Mouse (Mus musculus) forebrain, embryonic 16.5 days (tissue): ENCODE results near the gene Lrp2. TPM values are rescaled to one million over a fixed set of nuclear protein-coding genes. Genes with fewer than 3 reads are reported as not detected.
A peak's percentile ranks its signal among the peaks of the same experiment; 100 is the strongest.

ENCODE experiments used
- ATAC-seq: fragments of 200-750 bp; cut with Nextera tagmentation; 2 replicates; pipeline ENCODE4 v1.8.0; 2017; ENCODE audit warnings: mild to moderate bottlenecking, moderate library complexity
- H3K27ac ChIP-seq: fragments of 300-500 bp; sonication (generic); 2 replicates; pipeline ENCODE4 v1.5.1; 2014; ENCODE audit warnings: low read length, control low read depth
- H3K27me3 ChIP-seq: fragments of 300-500 bp; sonication (generic); replicated peaks from 2 replicates; pipeline ENCODE4 v1.6.1; 2014; ENCODE audit warnings: low read length; ENCODE audit not compliant: control insufficient read depth, insufficient read depth
- H3K36me3 ChIP-seq: fragments of 300-500 bp; sonication (generic); 2 replicates; pipeline ENCODE4 v1.6.1; 2014; ENCODE audit not compliant: control insufficient read depth, insufficient read depth
- H3K4me1 ChIP-seq: fragments of 300-500 bp; sonication (generic); replicated peaks from 2 replicates; pipeline ENCODE4 v1.6.1; 2014; ENCODE audit warnings: low read length; ENCODE audit not compliant: control insufficient read depth, insufficient read depth
- H3K4me2 ChIP-seq: fragments of 300-500 bp; sonication (generic); 2 replicates; pipeline ENCODE4 v1.6.1; 2014; ENCODE audit warnings: mild to moderate bottlenecking, low read length, control low read depth
- H3K4me3 ChIP-seq: fragments of 300-500 bp; sonication (generic); replicated peaks from 2 replicates; pipeline ENCODE4 v1.5.1; 2014; ENCODE audit warnings: mild to moderate bottlenecking, low read length, control low read depth
- H3K9ac ChIP-seq: fragments of 300-500 bp; sonication (generic); replicated peaks from 2 replicates; pipeline ENCODE4 v1.6.1; 2014; ENCODE audit warnings: low read depth, low read length, control low read depth
- H3K9me3 ChIP-seq: fragments of 300-500 bp; sonication (generic); 2 replicates; pipeline ENCODE4 v1.6.1; 2016; ENCODE audit warnings: low read length; ENCODE audit not compliant: control insufficient read depth
- WGBS: fragments of 180-500 bp; shearing (Covaris S2); extraction: QIAGEN DNeasy Blood & Tissue Kit; methylation state at CpG from one replicate; pipeline ENCODE4 v1.1.7; 2014; 5-methylcytosine and 5-hydroxymethylcytosine counted together
- polyA plus RNA-seq: library from polyadenylated mRNA; unstranded; fragments of >200 nt; fragmentation: Nextera tagmentation; extraction: Ambion mirVana; gene quantifications from 2 replicates; pipeline ENCODE4 v1.2.1, GENCODE M21; 2015

The Lrp2 gene
- polyA plus RNA-seq, 1 experiment from 2014 or later, result 0.27 TPM

GRCm38 (mm10) chr2:69511766-69512165, 74.1 kb downstream of the Lrp2 start:
- Histone ChIP-seq H3K27ac (no peak overlapping the region), H3K4me2 (no peak overlapping the region), H3K4me3 (no peak overlapping the region), H3K36me3 (no peaks in the 10 kb centered on the region), H3K9me3 (no peaks in the 10 kb centered on the region), H3K27me3 (no peaks in the 10 kb centered on the region), H3K4me1 (no peaks in the 10 kb centered on the region), H3K9ac (no peak overlapping the region)
- WGBS, result 79% methylated on average over 5 of the region's 5 CpGs
- ATAC-seq, result no peak

- ATAC-seq, result no peak
- H3K9ac ChIP-seq, result no peak overlapping the region
- H3K4me2 ChIP-seq, result no peak overlapping the region
- WGBS, result 92% methylated on average over 9 of the region's 9 CpGs
- no peaks in the 10 kb centered on the region for H3K27me3 ChIP-seq
- no peaks in the 10 kb centered on the region for H3K4me1 ChIP-seq
- no peaks in the 10 kb centered on the region for H3K9me3 ChIP-seq
- no peak overlapping the region for H3K4me3 ChIP-seq
- no peaks in the 10 kb centered on the region for H3K36me3 ChIP-seq
- H3K27ac ChIP-seq, result no peak overlapping the region
Measured at GRCm38 (mm10) chr2:69500357-69500756, 85.5 kb downstream of the Lrp2 start.

DNA sequence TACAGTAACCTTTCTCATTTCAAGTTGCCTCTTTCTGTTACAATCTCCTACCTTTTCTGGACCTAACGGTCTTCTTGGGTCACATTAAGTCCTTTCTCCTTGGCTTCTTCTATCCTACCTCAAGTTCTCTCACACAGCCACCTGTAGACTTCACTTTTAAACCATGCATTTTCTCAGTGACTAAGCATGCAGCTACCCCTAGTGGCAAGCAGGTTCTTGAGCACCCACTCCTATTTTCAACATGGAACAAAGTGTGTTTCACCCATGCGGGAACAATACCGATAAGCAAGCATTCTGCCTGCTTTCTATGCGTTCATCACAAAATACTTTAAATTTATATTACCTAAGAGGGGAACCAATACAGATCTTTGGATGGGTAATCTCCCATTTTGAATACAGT, 92.7 kb downstream of the Lrp2 start:
- 0 out of 2 replicates have a peak, but pooled peaks have one; percentile 36 for ATAC-seq
- WGBS, result 87% methylated on average over 4 of the region's 4 CpGs
- no peaks in the 10 kb centered on the region for H3K9me3 ChIP-seq

DNA sequence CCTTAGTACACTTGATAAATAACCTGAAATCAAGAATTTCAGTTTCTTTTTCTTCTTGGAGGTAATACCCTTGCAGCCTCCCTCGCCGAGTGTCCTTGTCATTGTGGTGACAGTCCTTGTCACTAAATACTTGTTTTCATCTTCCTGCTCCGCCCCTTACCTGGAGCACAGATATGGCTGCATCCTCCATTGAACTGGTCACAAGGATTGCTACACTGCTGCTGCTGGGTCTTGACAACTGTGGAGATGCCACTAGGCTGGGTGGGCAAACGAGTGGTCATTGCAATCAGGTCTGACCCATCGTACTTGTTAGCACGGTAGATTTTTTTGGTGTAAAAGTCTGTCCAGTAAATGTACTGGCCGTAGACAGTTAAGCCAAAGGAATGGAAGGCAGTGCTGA, 104.9 kb downstream of the Lrp2 start:
- Histone ChIP-seq H3K9me3 (peaks cover 5% of the 10 kb centered on the region; the same call in 1 of the 2 replicates), H3K27ac (no peak overlapping the region), H3K4me3 (no peak overlapping the region), H3K27me3 (no peaks in the 10 kb centered on the region), H3K36me3 (no peaks in the 10 kb centered on the region), H3K4me2 (no peak overlapping the region), H3K9ac (no peak overlapping the region), H3K4me1 (no peaks in the 10 kb centered on the region)
- 95% methylated on average over 7 of the region's 7 CpGs for WGBS
- no peak for ATAC-seq

More for the DNA sequence above, 92.7 kb downstream of the Lrp2 start:
- Histone ChIP-seq H3K4me1 (no peaks in the 10 kb centered on the region), H3K27ac (no peak overlapping the region), H3K9ac (no peak overlapping the region), H3K36me3 (no peaks in the 10 kb centered on the region), H3K27me3 (no peaks in the 10 kb centered on the region), H3K4me2 (no peak overlapping the region), H3K4me3 (no peak overlapping the region)

- no peaks in the 10 kb centered on the region for H3K4me1 ChIP-seq
- no peak for ATAC-seq
- no peak overlapping the region for H3K4me2 ChIP-seq
- H3K4me3 ChIP-seq, result no peak overlapping the region
- no peak overlapping the region for H3K9ac ChIP-seq
- H3K9me3 ChIP-seq, result peaks cover 5% of the 10 kb centered on the region; the same call in 1 of the 2 replicates
- H3K27me3 ChIP-seq, result no peaks in the 10 kb centered on the region
- H3K36me3 ChIP-seq, result no peaks in the 10 kb centered on the region
- H3K27ac ChIP-seq, result no peak overlapping the region
- WGBS, result 83% methylated on average over 7 of the region's 7 CpGs
Measured at GRCm38 (mm10) chr2:69479859-69480258, 106.0 kb downstream of the Lrp2 start.

DNA sequence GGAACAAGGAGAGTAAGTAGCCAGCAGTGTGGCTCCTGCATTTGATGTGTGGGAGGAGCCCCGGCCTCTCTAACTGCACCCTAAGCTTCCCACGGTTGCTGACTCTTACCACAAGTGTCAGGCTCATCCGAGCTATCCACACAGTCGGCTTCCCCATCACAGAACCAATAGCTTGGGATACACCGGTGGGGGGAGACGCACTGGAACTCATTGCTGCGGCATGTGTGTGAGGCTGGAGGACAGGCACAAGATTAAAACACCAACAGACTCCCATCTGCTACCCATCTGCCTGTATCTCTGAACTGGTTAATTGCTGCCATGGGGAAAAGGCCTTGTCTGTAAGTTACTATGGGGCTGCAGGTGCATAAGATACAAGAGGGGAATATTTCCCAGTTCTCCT, 109.0 kb downstream of the Lrp2 start:
- Histone ChIP-seq H3K27me3 (no peaks in the 10 kb centered on the region), H3K9me3 (no peaks in the 10 kb centered on the region), H3K9ac (no peak overlapping the region), H3K36me3 (no peaks in the 10 kb centered on the region), H3K27ac (no peak overlapping the region), H3K4me1 (no peaks in the 10 kb centered on the region), H3K4me3 (no peak overlapping the region), H3K4me2 (no peak overlapping the region)
- 77% methylated on average over 7 of the region's 7 CpGs for whole genome bisulfite sequencing
- peak; percentile 50; the same call in 1 of the 2 replicates for ATAC-seq

GRCm38 (mm10) chr2:69475177-69475576, 110.7 kb downstream of the Lrp2 start:
- H3K9ac ChIP-seq, result no peak overlapping the region
- 83% methylated on average over 9 of the region's 9 CpGs for WGBS

GRCm38 (mm10) chr2:69471837-69472236, 114.0 kb downstream of the Lrp2 start:
- no peak for ATAC-seq
- Histone ChIP-seq H3K4me2 (no peak overlapping the region), H3K9me3 (no peaks in the 10 kb centered on the region), H3K9ac (no peak overlapping the region), H3K4me1 (no peaks in the 10 kb centered on the region), H3K4me3 (no peak overlapping the region), H3K27me3 (no peaks in the 10 kb centered on the region), H3K27ac (no peak overlapping the region), H3K36me3 (no peaks in the 10 kb centered on the region)
- 92% methylated on average over 4 of the region's 4 CpGs for WGBS

More at GRCm38 (mm10) chr2:69475177-69475576, 110.7 kb downstream of the Lrp2 start:
- no peak overlapping the region for H3K4me2 ChIP-seq
- no peaks in the 10 kb centered on the region for H3K4me1 ChIP-seq
- H3K9me3 ChIP-seq, result no peaks in the 10 kb centered on the region
- H3K36me3 ChIP-seq, result no peaks in the 10 kb centered on the region
- H3K27ac ChIP-seq, result no peak overlapping the region
- no peak overlapping the region for H3K4me3 ChIP-seq
- ATAC-seq, result no peak
- H3K27me3 ChIP-seq, result no peaks in the 10 kb centered on the region

- no peak overlapping the region for H3K4me2 ChIP-seq
- 86% methylated on average over 6 of the region's 6 CpGs for WGBS
- no peak overlapping the region for H3K27ac ChIP-seq
- no peaks in the 10 kb centered on the region for H3K36me3 ChIP-seq
- no peak for ATAC-seq
- H3K9me3 ChIP-seq, result no peaks in the 10 kb centered on the region
- H3K4me1 ChIP-seq, result no peaks in the 10 kb centered on the region
- H3K4me3 ChIP-seq, result no peak overlapping the region
- no peaks in the 10 kb centered on the region for H3K27me3 ChIP-seq
- no peak overlapping the region for H3K9ac ChIP-seq
Measured at GRCm38 (mm10) chr2:69463609-69464008, 122.3 kb downstream of the Lrp2 start.

- 82% methylated on average over 17 of the region's 17 CpGs for WGBS
- Histone ChIP-seq H3K9ac (no peak overlapping the region), H3K27me3 (no peaks in the 10 kb centered on the region), H3K4me2 (no peak overlapping the region), H3K27ac (no peak overlapping the region), H3K4me1 (no peaks in the 10 kb centered on the region), H3K4me3 (no peak overlapping the region), H3K9me3 (no peaks in the 10 kb centered on the region), H3K36me3 (no peaks in the 10 kb centered on the region)
- no peak for ATAC-seq
Measured at GRCm38 (mm10) chr2:69459481-69459880, 126.4 kb downstream of the Lrp2 start.
